Mouse (Mus musculus) lung, embryonic 14.5 days (tissue): Measurements from ENCODE around the gene Nanp. TPM values are rescaled to one million over a fixed set of nuclear protein-coding genes. Genes with fewer than 3 reads are reported as not detected.

Source experiments
- ATAC-seq: fragments of 200-750 bp; cut with Nextera tagmentation; 2 replicates; pipeline ENCODE4 v1.8.0; 2017; ENCODE audit warnings: mild to moderate bottlenecking, moderate TSS enrichment, moderate library complexity; ENCODE audit not compliant: insufficient read depth
- DNase-seq: peaks from one replicate; pipeline ENCODE4 v3.0.0-alpha.2; 2015
- H3K27ac ChIP-seq: fragments of 300-500 bp; sonication (generic); 2 replicates; pipeline ENCODE4 v1.5.1; 2014; ENCODE audit warnings: low read depth, mild to moderate bottlenecking, moderate library complexity
- H3K27me3 ChIP-seq: fragments of 300-500 bp; sonication (generic); 2 replicates; pipeline ENCODE4 v1.6.1; 2014; ENCODE audit warnings: low read length, control low read depth; ENCODE audit not compliant: insufficient read depth
- H3K36me3 ChIP-seq: fragments of 300-500 bp; sonication (generic); 2 replicates; pipeline ENCODE4 v1.6.1; 2014; ENCODE audit warnings: control low read depth; ENCODE audit not compliant: insufficient read depth
- H3K4me1 ChIP-seq: fragments of 300-500 bp; sonication (generic); 2 replicates; pipeline ENCODE4 v1.6.1; 2014; ENCODE audit warnings: antibody characterized with exemption, control low read depth; ENCODE audit not compliant: insufficient read depth
- H3K4me2 ChIP-seq: fragments of 300-500 bp; sonication (generic); 2 replicates; pipeline ENCODE4 v1.6.1; 2014; ENCODE audit warnings: mild to moderate bottlenecking
- H3K4me3 ChIP-seq: fragments of 300-500 bp; sonication (generic); 2 replicates; pipeline ENCODE4 v1.5.1; 2014; ENCODE audit warnings: low read depth, low read length
- H3K9ac ChIP-seq: fragments of 300-500 bp; sonication (generic); 2 replicates; pipeline ENCODE4 v1.6.1; 2014
- H3K9me3 ChIP-seq: fragments of 300-500 bp; sonication (generic); 2 replicates; pipeline ENCODE4 v1.6.1; 2016; ENCODE audit warnings: low read depth, low read length, control low read depth
- CTCF ChIP-seq: IDR thresholded peaks from 2 replicates; pipeline ENCODE4 v1.5.1; 2016; ENCODE audit warnings: antibody characterized with exemption, low read depth
- WGBS: fragments of 180-500 bp; shearing (Covaris S2); extraction: QIAGEN DNeasy Blood & Tissue Kit; methylation state at CpG from one replicate; pipeline ENCODE4 v1.1.7; 2014; 5-methylcytosine and 5-hydroxymethylcytosine counted together
- polyA plus RNA-seq: library from polyadenylated mRNA; unstranded; fragments of >200 nt; fragmentation: Nextera tagmentation; extraction: Ambion mirVana; gene quantifications from 2 replicates; pipeline ENCODE4 v1.2.1, GENCODE M21; 2014

Gene Nanp
- polyA plus RNA-seq, 1 experiment from 2014 or later, result 48.5 TPM

GRCm38 (mm10) chr2:151008517-151008932, 30.7 kb downstream of the Nanp start:
- Histone ChIP-seq H3K9me3 (no peaks in the 10 kb centered on the region), H3K9ac (peak overlapping the region; percentile 85), H3K4me2 (peak overlapping the region; percentile 88), H3K4me3 (peak overlapping the region; percentile 65), H3K27ac (no peak overlapping the region), H3K36me3 (no peaks in the 10 kb centered on the region), H3K27me3 (no peaks in the 10 kb centered on the region), H3K4me1 (peaks cover 8% of the 10 kb centered on the region; the same call in 1 of the 2 replicates)
- WGBS, result under 1% methylated on average over 21 of the region's 21 CpGs
- peak; percentile 47 for DNase-seq
- no peak for TF ChIP-seq CTCF
- peak; percentile 9; the same call in 1 of the 2 replicates for ATAC-seq

GRCm38 (mm10) chr2:151008006-151008405, 31.2 kb downstream of the Nanp start:
- Histone ChIP-seq H3K27me3 (no peaks in the 10 kb centered on the region), H3K36me3 (no peaks in the 10 kb centered on the region), H3K4me2 (peak overlapping the region; percentile 88), H3K9me3 (no peaks in the 10 kb centered on the region), H3K4me3 (peak overlapping the region; percentile 65), H3K9ac (peak overlapping the region; percentile 85), H3K27ac (no peak overlapping the region), H3K4me1 (peaks cover 8% of the 10 kb centered on the region; the same call in 1 of the 2 replicates)
- DNase-seq (peak; percentile 12), ATAC-seq (no peak)
- TF ChIP-seq CTCF, result no peak
- WGBS, result 23% methylated on average over 6 of the region's 6 CpGs

- peaks cover 8% of the 10 kb centered on the region; the same call in 1 of the 2 replicates for H3K4me1 ChIP-seq
- DNase-seq, result peak; percentile 84
Measured at GRCm38 (mm10) chr2:151006281-151006945, 32.8 kb downstream of the Nanp start.

GRCm38 (mm10) chr2:151004390-151004789, 34.8 kb downstream of the Nanp start:
- Histone ChIP-seq H3K27me3 (no peaks in the 10 kb centered on the region), H3K36me3 (no peaks in the 10 kb centered on the region), H3K4me3 (no peak overlapping the region), H3K9ac (no peak overlapping the region), H3K4me2 (no peak overlapping the region), H3K4me1 (peaks cover 8% of the 10 kb centered on the region; the same call in 1 of the 2 replicates), H3K9me3 (no peaks in the 10 kb centered on the region), H3K27ac (no peak overlapping the region)
- no peak for ATAC-seq
- TF ChIP-seq CTCF, result no peak
- no peak for DNase-seq
- WGBS, result 76% methylated on average over 10 of the region's 10 CpGs

More at GRCm38 (mm10) chr2:151006281-151006945, 32.8 kb downstream of the Nanp start:
- no peak overlapping the region for H3K27ac ChIP-seq
- ATAC-seq, result no peak
- H3K9me3 ChIP-seq, result no peaks in the 10 kb centered on the region
- no peak for TF ChIP-seq CTCF
- H3K4me2 ChIP-seq, result 0 out of 2 replicates have a peak overlapping the region, but pooled peaks have one; percentile 16
- 53% methylated on average over 5 of the region's 5 CpGs for WGBS
- no peak overlapping the region for H3K9ac ChIP-seq
- no peaks in the 10 kb centered on the region for H3K27me3 ChIP-seq
- no peak overlapping the region for H3K4me3 ChIP-seq
- H3K36me3 ChIP-seq, result no peaks in the 10 kb centered on the region

- Histone ChIP-seq H3K27ac (no peak overlapping the region), H3K4me3 (no peak overlapping the region), H3K4me2 (no peak overlapping the region), H3K4me1 (peaks cover 8% of the 10 kb centered on the region; the same call in 1 of the 2 replicates), H3K9me3 (no peaks in the 10 kb centered on the region), H3K36me3 (no peaks in the 10 kb centered on the region), H3K9ac (no peak overlapping the region), H3K27me3 (no peaks in the 10 kb centered on the region)
- WGBS, result 68% methylated on average over 6 of the region's 6 CpGs
- no peak for TF ChIP-seq CTCF
- no peak for DNase-seq
- no peak for ATAC-seq
Measured at GRCm38 (mm10) chr2:151003796-151004195, 35.4 kb downstream of the Nanp start.

GRCm38 (mm10) chr2:151001619-151002175, 37.5 kb downstream of the Nanp start:
- no peak for ATAC-seq
- no peak overlapping the region for H3K4me2 ChIP-seq
- 69% methylated on average over 5 of the region's 5 CpGs for WGBS
- DNase-seq, result no peak
- H3K9ac ChIP-seq, result no peak overlapping the region
- no peak overlapping the region for H3K4me3 ChIP-seq
- H3K4me1 ChIP-seq, result peaks cover under 1% of the 10 kb centered on the region; the same call in 1 of the 2 replicates
- no peak for TF ChIP-seq CTCF
- no peak overlapping the region for H3K27ac ChIP-seq
- H3K36me3 ChIP-seq, result 0 out of 2 replicates have a peak, but pooled peaks cover 5% of the 10 kb centered on the region
- no peaks in the 10 kb centered on the region for H3K27me3 ChIP-seq
- no peaks in the 10 kb centered on the region for H3K9me3 ChIP-seq
